Mouse (Mus musculus): ENCODE measurements around the gene Ahnak2. TPM values are rescaled to one million over a fixed set of nuclear protein-coding genes. Genes with fewer than 3 reads are reported as not detected.

Gene Ahnak2
- total RNA-seq, 2 experiments from 2014 or later = 8.1 to 8.2 TPM

DNA sequence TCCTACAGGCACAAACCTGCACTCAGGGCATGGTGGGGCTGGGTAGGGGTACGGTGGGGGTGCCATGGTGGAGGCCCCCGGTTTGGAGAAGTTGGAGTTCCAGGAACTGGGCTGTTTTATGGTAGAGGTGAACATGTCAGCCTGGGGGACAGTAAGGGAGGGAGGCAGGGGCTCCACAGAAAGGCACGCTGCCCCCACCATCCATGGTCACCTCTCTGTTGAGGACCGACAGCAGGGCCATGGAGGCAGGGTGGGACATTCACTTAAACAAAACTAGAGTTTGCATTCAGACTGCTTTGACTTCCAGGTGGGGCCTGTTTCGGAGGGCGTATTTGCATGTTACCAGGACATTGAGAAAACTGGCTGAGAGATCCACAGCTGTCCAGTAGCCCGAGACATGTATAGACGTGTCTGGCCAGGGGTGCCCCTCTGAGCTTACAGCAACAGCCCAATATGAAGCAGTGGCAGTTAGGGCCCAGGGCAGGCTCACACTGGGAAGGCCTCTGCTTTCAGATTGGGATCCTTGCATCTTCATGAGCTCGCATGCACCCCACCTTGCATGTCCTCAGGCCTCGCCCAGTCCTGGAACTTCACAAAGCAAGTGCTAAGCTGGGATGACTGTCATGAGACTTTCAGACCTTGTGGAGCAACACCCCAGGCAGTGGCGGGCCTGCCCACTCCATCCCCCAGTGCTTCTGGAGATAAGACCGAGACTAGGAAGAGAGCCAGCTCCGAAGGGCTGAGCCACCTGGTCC is 8.7 kb downstream of the Ahnak2 start:
- Histone ChIP-seq H3K27ac (no peak overlapping the region), H3K4me3 (no peak overlapping the region)
- no peak for TF ChIP-seq CTCF (IDR thresholded peaks at IDR 0.05)
- DNase-seq (ENCODE audit: extremely low spot score in 1 of 2, low spot score in 2 of 2) = no peak
- intact Hi-C loops (cut with DNase I) = loop anchor here (5.0 kb wide), 1 partner anchor 41 kb away; no protein-coding TSS in a partner anchor

DNA sequence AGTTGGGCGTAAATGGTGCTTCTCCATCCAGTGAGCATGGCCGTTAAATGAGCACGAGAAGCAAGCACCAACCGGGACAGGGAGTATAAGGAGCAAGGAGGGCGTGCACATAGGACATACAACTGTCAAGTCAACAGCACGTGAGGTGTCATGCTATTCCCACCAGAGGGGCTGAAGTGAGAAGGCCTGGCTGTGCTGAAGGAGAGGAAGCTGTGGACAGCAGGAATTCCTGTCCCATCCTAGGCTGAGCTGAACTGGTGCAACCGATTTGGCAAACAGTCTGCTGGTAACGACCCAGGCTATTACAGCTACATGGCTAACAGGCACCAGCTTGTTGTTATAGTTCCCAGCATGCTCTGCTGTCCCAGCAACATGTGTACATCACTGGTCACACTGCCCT is 11.4 kb downstream of the Ahnak2 start:
- intact Hi-C loops (cut with DNase I) = loop anchor here (2.0 to 5.0 kb wide), 2 partner anchors 18 to 39 kb away; no protein-coding TSS in a partner anchor
- Histone ChIP-seq H3K27ac (no peak overlapping the region), H3K4me3 (no peak overlapping the region)
- no peak for DNase-seq (ENCODE audit: extremely low spot score in 1 of 2, low spot score in 2 of 2)
- TF ChIP-seq CTCF (IDR thresholded peaks at IDR 0.05) = no peak

DNA sequence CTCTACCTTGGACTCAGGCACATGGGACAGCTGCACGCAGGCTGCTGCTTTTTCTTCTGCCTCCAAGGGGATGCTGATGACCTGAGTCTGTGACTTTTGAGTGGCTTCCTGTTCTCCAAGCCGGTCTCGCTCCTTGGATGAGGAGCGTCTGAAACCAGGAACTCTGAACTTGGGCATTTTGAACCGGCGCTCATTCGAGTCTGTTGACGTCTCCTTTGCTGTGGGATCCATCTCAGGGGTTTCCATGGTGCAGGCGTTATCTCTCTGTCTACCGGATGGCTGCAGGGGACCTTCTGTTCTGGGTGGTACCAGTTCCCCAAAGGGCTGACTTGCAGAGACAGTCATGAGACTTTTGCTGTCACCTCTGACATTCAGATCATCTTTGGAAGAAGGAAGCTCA is 28.0 kb downstream of the Ahnak2 start:
- intact Hi-C loops (cut with DNase I) = no loop called here
- Histone ChIP-seq H3K4me3 (no peak overlapping the region), H3K27ac (no peak overlapping the region)
- TF ChIP-seq CTCF (IDR thresholded peaks at IDR 0.05) = no peak
- DNase-seq (ENCODE audit: extremely low spot score in 1 of 2, low spot score in 2 of 2) = no peak

DNA sequence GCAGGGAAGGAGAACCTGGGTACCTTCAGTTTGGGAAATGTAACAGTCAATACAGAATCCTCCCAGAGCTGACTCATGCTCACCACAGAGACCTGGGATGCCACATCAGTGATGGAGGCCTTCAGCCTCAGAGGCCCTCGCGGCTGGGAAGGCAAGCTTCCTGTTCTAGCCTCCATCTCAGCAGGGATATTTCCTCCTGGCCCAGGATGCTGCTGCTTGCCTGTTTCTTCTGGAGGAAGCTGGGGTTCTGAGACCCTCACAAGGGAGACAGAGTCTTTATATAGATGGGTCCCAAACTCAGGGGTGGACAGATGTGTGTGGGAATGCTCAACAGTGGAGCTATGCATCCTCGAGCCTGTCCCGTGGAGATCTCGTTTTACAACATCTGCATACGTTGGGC is 28.4 kb downstream of the Ahnak2 start:
- TF ChIP-seq CTCF (IDR thresholded peaks at IDR 0.05) = no peak
- no peak for DNase-seq (ENCODE audit: extremely low spot score in 1 of 2, low spot score in 2 of 2)
- no peak overlapping the region for H3K27ac ChIP-seq
- intact Hi-C loops (cut with DNase I) = no loop called here
- H3K4me3 ChIP-seq = no peak overlapping the region

DNA sequence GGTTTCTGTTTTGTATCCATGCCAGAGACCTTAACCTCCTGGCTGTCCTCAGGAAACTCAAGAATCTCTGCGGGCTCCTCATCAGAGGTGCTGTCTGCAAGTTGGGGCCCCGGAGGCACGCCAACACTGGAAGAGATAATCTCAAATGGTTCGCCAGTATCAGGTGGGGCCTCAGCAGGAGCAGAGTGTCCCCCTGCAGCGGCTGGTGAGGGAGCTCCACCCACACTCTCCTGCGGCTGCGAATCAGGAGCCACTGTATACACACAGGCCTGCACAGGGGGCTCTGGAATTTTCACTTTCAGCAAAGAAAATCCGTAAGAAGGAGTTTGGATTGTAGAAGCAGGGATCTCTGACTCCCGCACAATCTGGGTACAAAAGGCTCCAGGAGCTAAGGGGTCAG is 29.1 kb downstream of the Ahnak2 start:
- H3K27ac ChIP-seq = no peak overlapping the region
- H3K4me3 ChIP-seq = no peak overlapping the region
- intact Hi-C loops (cut with DNase I) = loop anchor here (2.0 kb wide), 1 partner anchor 17 kb away; no protein-coding TSS in a partner anchor
- no peak for TF ChIP-seq CTCF (IDR thresholded peaks at IDR 0.05)
- DNase-seq (ENCODE audit: extremely low spot score in 1 of 2, low spot score in 2 of 2) = no peak

DNA sequence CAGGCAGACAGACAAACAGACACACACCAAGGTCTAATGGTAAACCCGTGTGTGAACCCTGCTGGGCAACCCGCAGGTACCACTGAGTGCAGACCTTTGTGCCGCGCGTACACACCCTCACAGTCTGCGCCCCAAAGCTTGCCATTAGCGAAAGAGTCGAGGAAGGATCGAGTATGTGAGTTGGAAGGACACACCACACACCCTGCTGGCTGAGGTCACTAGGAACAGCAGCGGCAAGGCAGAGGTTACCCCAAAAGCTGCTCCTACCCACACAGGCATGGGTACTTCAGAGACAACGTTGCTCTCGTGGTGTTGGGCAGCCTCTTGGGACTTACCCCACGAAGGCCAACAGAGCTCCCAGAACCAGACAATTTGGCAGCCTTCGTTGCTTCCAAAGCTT is 30.2 kb downstream of the Ahnak2 start:
- TF ChIP-seq CTCF (IDR thresholded peaks at IDR 0.05) = no peak
- H3K4me3 ChIP-seq = no peak overlapping the region
- intact Hi-C loops (cut with DNase I) = loop anchor here (2.0 kb wide), 1 partner anchor 18 kb away; no protein-coding TSS in a partner anchor
- H3K27ac ChIP-seq = no peak overlapping the region
- no peak for DNase-seq (ENCODE audit: extremely low spot score in 1 of 2, low spot score in 2 of 2)

DNA sequence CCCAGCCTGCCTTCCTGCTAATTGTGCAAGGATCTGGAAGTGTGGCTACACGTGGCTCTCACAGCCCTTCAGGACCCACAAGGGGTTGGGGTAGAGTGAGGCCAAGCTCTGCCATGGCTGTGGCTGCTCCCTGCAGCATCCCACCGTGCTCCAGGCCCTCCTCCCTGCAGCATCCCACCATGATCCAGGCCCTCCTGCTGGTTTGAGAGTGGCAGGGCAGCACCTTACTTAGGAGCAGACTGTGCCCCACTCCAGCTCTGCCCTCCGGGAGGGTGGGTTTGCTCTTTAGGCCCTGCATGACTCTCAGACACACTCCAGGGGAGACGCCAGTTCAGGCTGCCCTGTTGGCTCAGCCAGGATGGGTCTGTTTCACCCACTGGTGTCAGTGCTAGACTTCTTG is 32.1 kb downstream of the Ahnak2 start:
- H3K27ac ChIP-seq = no peak overlapping the region
- DNase-seq (ENCODE audit: extremely low spot score in 1 of 2, low spot score in 2 of 2) = no peak
- H3K4me3 ChIP-seq = no peak overlapping the region
- intact Hi-C loops (cut with DNase I) = no loop called here
- no peak for TF ChIP-seq CTCF (IDR thresholded peaks at IDR 0.05)

DNA sequence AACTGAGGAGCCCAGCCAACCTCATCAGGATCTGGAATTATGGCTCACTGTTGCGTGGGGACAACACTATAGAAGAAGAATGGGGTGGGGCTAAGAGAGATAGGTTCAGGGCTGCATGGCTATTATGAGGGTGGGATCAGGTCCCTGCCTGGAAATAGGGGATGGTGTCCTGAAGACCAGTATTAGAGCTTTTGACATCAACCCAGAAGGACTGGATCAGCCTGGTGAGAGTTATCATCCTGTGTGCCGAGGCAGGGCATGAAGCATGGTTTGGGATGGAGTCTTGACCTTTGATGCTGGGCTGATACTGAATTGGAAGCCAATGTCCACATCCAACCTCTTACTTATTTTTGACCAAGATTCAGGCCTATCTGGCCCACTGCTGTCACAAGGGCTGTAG is 32.7 kb downstream of the Ahnak2 start:
- no peak for DNase-seq (ENCODE audit: extremely low spot score in 1 of 2, low spot score in 2 of 2)
- TF ChIP-seq CTCF (IDR thresholded peaks at IDR 0.05) = no peak
- no peak overlapping the region for H3K27ac ChIP-seq
- intact Hi-C loops (cut with DNase I) = no loop called here
- no peak overlapping the region for H3K4me3 ChIP-seq

DNA sequence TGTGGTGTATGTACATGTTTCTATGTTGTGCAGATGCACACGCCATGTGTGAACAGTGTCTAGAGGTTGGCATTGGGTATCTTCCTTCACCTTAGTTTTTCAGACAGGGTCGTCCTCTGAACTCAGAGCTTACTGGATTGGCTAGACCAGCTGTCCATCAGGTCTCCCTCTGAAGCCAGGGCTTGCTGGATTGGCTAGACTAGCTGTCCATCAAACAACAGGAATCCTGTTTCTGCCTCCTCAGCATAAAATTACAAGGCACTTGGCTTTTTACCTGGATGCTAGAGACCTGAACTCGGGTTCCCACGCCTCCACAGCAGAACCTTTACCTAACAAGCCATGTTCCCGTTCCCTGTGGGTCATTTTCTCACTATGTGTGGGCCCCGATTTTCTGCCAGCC is 33.4 kb downstream of the Ahnak2 start:
- TF ChIP-seq CTCF (IDR thresholded peaks at IDR 0.05) = no peak
- DNase-seq (ENCODE audit: extremely low spot score in 1 of 2, low spot score in 2 of 2) = no peak
- H3K27ac ChIP-seq = no peak overlapping the region
- intact Hi-C loops (cut with DNase I) = no loop called here
- no peak overlapping the region for H3K4me3 ChIP-seq

DNA sequence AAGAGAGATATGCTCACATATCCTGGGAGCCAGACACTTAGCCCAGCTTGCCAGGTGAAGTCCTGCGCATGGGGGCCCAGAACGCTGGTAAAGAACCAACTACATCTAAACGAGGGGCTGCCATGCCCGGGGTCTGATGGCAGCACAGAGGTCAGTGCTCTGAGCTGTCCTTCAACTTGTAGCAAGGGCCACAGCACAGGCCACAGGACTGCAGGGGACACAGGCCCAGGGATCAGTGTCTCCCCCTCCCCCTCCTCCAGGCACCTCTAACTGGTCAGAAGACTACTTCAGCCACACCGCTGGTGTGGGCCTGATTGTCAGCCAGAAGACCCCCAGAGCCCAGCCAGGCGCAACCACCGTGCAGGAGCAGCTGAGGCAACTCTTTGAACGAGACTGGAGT is 34.3 kb downstream of the Ahnak2 start:
- DNase-seq (ENCODE audit: extremely low spot score in 1 of 2, low spot score in 2 of 2) = no peak
- no peak overlapping the region for H3K27ac ChIP-seq
- TF ChIP-seq CTCF (IDR thresholded peaks at IDR 0.05) = no peak
- H3K4me3 ChIP-seq = no peak overlapping the region
- intact Hi-C loops (cut with DNase I) = no loop called here

DNA sequence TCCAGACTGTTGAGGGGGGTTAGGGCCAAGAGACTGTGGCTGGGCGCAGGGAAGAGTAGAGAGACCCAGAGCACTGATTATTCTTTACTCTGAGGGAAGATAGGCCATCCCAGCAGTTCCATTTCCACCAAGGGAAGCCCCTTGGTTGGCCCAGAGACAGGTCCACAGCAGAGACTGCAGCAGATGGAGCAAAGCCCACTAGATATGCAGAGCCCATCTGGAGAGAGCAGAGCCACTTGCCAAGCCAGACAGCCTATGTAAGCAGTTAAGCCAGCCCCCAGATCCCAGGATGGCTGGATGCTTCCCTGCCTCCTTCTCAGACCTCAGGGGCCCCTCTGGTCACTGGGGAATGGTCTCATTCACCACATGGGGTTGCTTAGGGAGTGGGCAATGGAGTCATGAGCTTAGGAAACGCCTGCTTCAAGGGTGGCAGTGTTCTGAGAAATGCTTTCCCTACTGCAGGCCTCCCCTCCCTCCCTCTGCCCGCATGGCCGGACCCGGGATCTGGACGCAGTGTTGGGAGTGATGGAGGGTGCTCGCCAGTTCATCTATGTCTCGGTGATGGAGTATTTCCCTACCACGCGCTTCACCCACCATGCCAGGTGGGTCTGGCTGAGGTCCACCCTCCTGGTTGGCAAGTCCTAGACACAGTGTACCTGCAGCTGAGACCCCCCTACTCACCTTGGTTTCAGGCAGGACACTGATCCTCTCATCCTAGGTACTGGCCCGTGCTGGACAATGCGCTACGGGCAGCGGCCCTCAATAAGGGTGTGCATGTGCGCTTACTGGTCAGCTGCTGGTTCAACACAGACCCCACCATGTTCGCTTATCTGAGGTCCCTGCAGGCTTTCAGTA is 35.2 kb downstream of the Ahnak2 start:
- no peak for DNase-seq (ENCODE audit: extremely low spot score in 1 of 2, low spot score in 2 of 2)
- H3K4me3 ChIP-seq = no peak overlapping the region
- intact Hi-C loops (cut with DNase I) = no loop called here
- TF ChIP-seq CTCF (IDR thresholded peaks at IDR 0.05) = no peak
- no peak overlapping the region for H3K27ac ChIP-seq

DNA sequence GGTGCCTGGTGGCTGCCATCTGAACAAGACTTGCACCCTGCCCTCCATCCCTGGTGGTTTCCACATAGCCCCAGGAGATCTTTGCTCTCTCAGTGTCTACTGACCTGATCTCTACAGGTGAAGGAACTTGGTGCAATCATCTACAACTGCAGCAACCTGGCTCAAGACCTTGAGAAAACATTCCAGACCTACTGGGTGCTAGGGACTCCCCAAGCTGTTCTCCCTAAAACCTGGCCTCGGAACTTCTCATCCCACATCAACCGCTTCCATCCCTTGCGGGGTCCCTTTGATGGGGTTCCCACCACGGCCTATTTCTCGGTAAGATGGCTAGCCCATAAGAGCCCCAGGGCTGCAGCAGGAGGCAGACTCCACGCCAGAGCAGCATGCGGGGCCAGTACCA is 35.9 kb downstream of the Ahnak2 start:
- TF ChIP-seq CTCF (IDR thresholded peaks at IDR 0.05) = no peak
- Histone ChIP-seq H3K4me3 (no peak overlapping the region), H3K27ac (no peak overlapping the region)
- intact Hi-C loops (cut with DNase I) = no loop called here
- DNase-seq (ENCODE audit: extremely low spot score in 1 of 2, low spot score in 2 of 2) = no peak

All from left cerebral cortex, adult 2 months (tissue).